Mouse (Mus musculus) C2C12 (cell line): Measurements from ENCODE around the gene B4galnt1. TPM values are rescaled to one million over a fixed set of nuclear protein-coding genes. Genes with fewer than 3 reads are reported as not detected.

Source experiments
- H3K27me3 ChIP-seq: one replicate; pipeline ENCODE4 v1.6.1; 2011; ENCODE audit not compliant: control insufficient read depth, insufficient read depth, insufficient read length
- H3K36me3 ChIP-seq: one replicate; pipeline ENCODE4 v1.6.1; 2011; ENCODE audit not compliant: control insufficient read depth, insufficient read depth
- H3K4me3 ChIP-seq: one replicate; pipeline ENCODE4 v1.5.1; 2011; ENCODE audit warnings: mild to moderate bottlenecking, control low read depth; ENCODE audit not compliant: poor library complexity, insufficient read depth, severe bottlenecking
- H3K79me2 ChIP-seq: one replicate; pipeline ENCODE4 v1.6.1; 2011; ENCODE audit not compliant: control insufficient read depth, insufficient read depth
- H3K79me3 ChIP-seq: one replicate; pipeline ENCODE4 v1.6.1; 2011; ENCODE audit warnings: low read depth, control low read depth
- H3ac ChIP-seq: one replicate; pipeline ENCODE3; 2011; ENCODE audit warnings: low read depth; ENCODE audit not compliant: control insufficient read depth, insufficient read length
- CEBPB ChIP-seq: IDR thresholded peaks from one replicate; pipeline ENCODE4 v1.6.1; 2011; ENCODE audit warnings: low read depth, mild to moderate bottlenecking, control low read depth, moderate library complexity
- CTCF ChIP-seq: IDR thresholded peaks from one replicate; pipeline ENCODE4 v1.5.1; 2011; ENCODE audit not compliant: control insufficient read depth, insufficient read depth, insufficient read length
- FOSL1 ChIP-seq: IDR thresholded peaks from one replicate; pipeline ENCODE4 v1.8.0; 2011; ENCODE audit warnings: mild to moderate bottlenecking, low read length; ENCODE audit not compliant: poor library complexity, insufficient read depth, severe bottlenecking
- MAX ChIP-seq: IDR thresholded peaks from one replicate; pipeline ENCODE4 v1.6.1; 2011; ENCODE audit warnings: mild to moderate bottlenecking, control low read depth
- MYOD1 ChIP-seq: IDR thresholded peaks from one replicate; pipeline ENCODE4 v1.6.1; 2011; ENCODE audit warnings: low read depth; ENCODE audit not compliant: control insufficient read depth, insufficient read length
- MYOG ChIP-seq: IDR thresholded peaks from one replicate; pipeline ENCODE4 v1.6.1; 2011; ENCODE audit not compliant: control insufficient read depth, insufficient read length; ENCODE audit errors: extremely low read depth
- USF1 ChIP-seq: IDR thresholded peaks from one replicate; pipeline ENCODE4 v1.6.1; 2011; ENCODE audit warnings: low read depth, mild to moderate bottlenecking, control low read depth, moderate library complexity
- polyA plus RNA-seq: library from polyadenylated mRNA; unstranded; fragments of >200 nt; fragmentation: generic; extraction: Trizol; gene quantifications from one replicate; pipeline ENCODE4 v1.2.1, GENCODE M21; 2012; ENCODE audit warnings: missing spikeins

Gene B4galnt1
- polyA plus RNA-seq, 1 experiment, result 23.8 TPM

GRCm38 (mm10) chr10:127205373-127205772 is 40.3 kb downstream of the B4galnt1 start:
- Histone ChIP-seq H3K4me3 (no peak overlapping the region), H3K79me2 (peaks cover 16% of the 10 kb centered on the region), H3K36me3 (peaks cover 56% of the 10 kb centered on the region), H3K79me3 (peaks cover 2% of the 10 kb centered on the region), H3ac (no peak overlapping the region), H3K27me3 (no peaks in the 10 kb centered on the region)
- TF ChIP-seq CEBPB, result no peak
- no peak for TF ChIP-seq CTCF
- TF ChIP-seq MYOD1, result no peak
- no peak for TF ChIP-seq MAX
- TF ChIP-seq USF1, result no peak
- no peak for TF ChIP-seq FOSL1
- TF ChIP-seq MYOG, result no peak

- no peak overlapping the region for H3K4me3 ChIP-seq
- peaks cover 2% of the 10 kb centered on the region for H3K79me3 ChIP-seq
- H3K79me2 ChIP-seq, result peaks cover 25% of the 10 kb centered on the region
- peaks cover 40% of the 10 kb centered on the region for H3K36me3 ChIP-seq
- no peak overlapping the region for H3ac ChIP-seq
- TF ChIP-seq MYOD1 (no peak), CEBPB (no peak), CTCF (no peak), USF1 (no peak), MAX (no peak), FOSL1 (no peak), MYOG (no peak)
- no peaks in the 10 kb centered on the region for H3K27me3 ChIP-seq
These were observed 43.9 kb downstream of the B4galnt1 start for GRCm38 (mm10) chr10:127208921-127209320.

- Histone ChIP-seq H3K4me3 (peak overlapping the region; percentile 84), H3K27me3 (no peaks in the 10 kb centered on the region), H3K79me2 (peaks cover 25% of the 10 kb centered on the region), H3ac (no peak overlapping the region), H3K79me3 (peaks cover 2% of the 10 kb centered on the region), H3K36me3 (peaks cover 32% of the 10 kb centered on the region)
- TF ChIP-seq FOSL1 (no peak), MYOD1 (no peak), CTCF (no peak), MAX (no peak), USF1 (no peak), MYOG (no peak)
These were observed 45.0 kb downstream of the B4galnt1 start for GRCm38 (mm10) chr10:127209928-127210570.

GRCm38 (mm10) chr10:127210961-127211405 is 46.0 kb downstream of the B4galnt1 start:
- H3K79me3 ChIP-seq, result peaks cover 2% of the 10 kb centered on the region
- peaks cover 23% of the 10 kb centered on the region for H3K36me3 ChIP-seq
- peak overlapping the region; percentile 59 for H3ac ChIP-seq
- H3K4me3 ChIP-seq, result peak overlapping the region; percentile 84
- H3K27me3 ChIP-seq, result no peaks in the 10 kb centered on the region
- TF ChIP-seq MYOD1 (no peak), MAX (no peak), USF1 (no peak), FOSL1 (no peak), MYOG (no peak), CTCF (no peak), CEBPB (no peak)
- H3K79me2 ChIP-seq, result peaks cover 25% of the 10 kb centered on the region

- peaks cover 2% of the 10 kb centered on the region for H3K79me3 ChIP-seq
- TF ChIP-seq MYOD1 (no peak), USF1 (peak; percentile 90)
- peaks cover 18% of the 10 kb centered on the region for H3K36me3 ChIP-seq
- peaks cover 25% of the 10 kb centered on the region for H3K79me2 ChIP-seq
- H3K4me3 ChIP-seq, result peak within 1 kb of the TSS; percentile 84
- peak within 1 kb of the TSS; percentile 59 for H3ac ChIP-seq
- H3K27me3 ChIP-seq, result no peaks in the 10 kb centered on the region
These were observed 46.4 kb downstream of the B4galnt1 start, which contains the start of gene Pip4k2c for GRCm38 (mm10) chr10:127211414-127211854. Gene Pip4k2c, minus strand, starts transcription at chr10:127211585.

- H3K79me2 ChIP-seq, result peaks cover 25% of the 10 kb centered on the region
- no peak for TF ChIP-seq CTCF
- no peak for TF ChIP-seq MAX
- no peak for TF ChIP-seq MYOG
- no peak for TF ChIP-seq MYOD1
- TF ChIP-seq CEBPB, result no peak
- TF ChIP-seq USF1, result no peak
- no peak for TF ChIP-seq FOSL1
These were observed 48.2 kb downstream of the B4galnt1 start for GRCm38 (mm10) chr10:127213272-127213671.

More at GRCm38 (mm10) chr10:127213272-127213671, 48.2 kb downstream of the B4galnt1 start:
- peaks cover 2% of the 10 kb centered on the region for H3K79me3 ChIP-seq
- H3K27me3 ChIP-seq, result no peaks in the 10 kb centered on the region
- peaks cover 6% of the 10 kb centered on the region for H3K36me3 ChIP-seq
- no peak overlapping the region for H3ac ChIP-seq
- no peak overlapping the region for H3K4me3 ChIP-seq
